Mouse (Mus musculus): Measurements from ENCODE around the gene Hmga2. TPM values are rescaled to one million over a fixed set of nuclear protein-coding genes. Genes with fewer than 3 reads are reported as not detected.
A peak's percentile ranks its signal among the peaks of the same experiment; 100 is the strongest.

The Hmga2 gene
- polyA plus RNA-seq, 1 experiment from 2014 or later, result 1.1 TPM

DNA sequence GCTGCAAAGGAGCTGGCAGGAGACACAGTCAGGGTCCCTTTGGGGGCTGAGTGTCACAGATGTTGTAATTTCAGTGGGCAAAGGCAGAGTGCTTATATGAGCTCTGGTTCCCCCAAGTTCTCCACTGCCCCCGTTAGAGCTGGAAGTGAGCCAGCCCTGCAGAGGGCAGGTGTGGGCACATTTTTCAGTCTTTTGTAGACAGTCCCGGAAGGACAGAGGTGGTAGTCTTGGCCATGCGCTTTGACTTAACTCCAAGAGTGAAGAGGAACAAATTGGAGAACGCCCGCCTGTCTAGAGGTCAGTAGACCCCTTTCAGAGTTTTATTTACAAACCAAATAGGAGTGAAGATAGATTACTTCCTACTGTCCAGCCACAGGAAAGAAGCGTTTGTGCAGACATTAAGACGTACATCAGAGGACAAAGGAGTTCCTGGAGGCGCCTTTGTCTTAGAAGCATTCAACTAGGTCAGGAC is 87.8 kb downstream of the Hmga2 start:
- Histone ChIP-seq H3K27me3 (ENCODE audit: control insufficient read depth, insufficient read depth, low read depth, low read length) (no peaks in the 10 kb centered on the region), H3K9me3 (replicated peaks; ENCODE audit: control insufficient read depth, low read length) (no peaks in the 10 kb centered on the region), H3K27ac (ENCODE audit: low read length) (no peak overlapping the region), H3K4me1 (ENCODE audit: control insufficient read depth, low read depth, low read length) (no peaks in the 10 kb centered on the region; the same call in none of the 2 replicates), H3K9ac (ENCODE audit: low read depth, low read length) (no peak overlapping the region), H3K4me2 (ENCODE audit: low read depth, low read length) (no peak overlapping the region), H3K4me3 (ENCODE audit: low read depth, low read length) (no peak overlapping the region), H3K36me3 (ENCODE audit: control insufficient read depth, insufficient read depth) (no peaks in the 10 kb centered on the region)
- no peak for ATAC-seq (ENCODE audit: low read depth)
- 53% methylated on average over 8 of the region's 8 CpGs for WGBS (ENCODE audit: insufficient replicate concordance)

DNA sequence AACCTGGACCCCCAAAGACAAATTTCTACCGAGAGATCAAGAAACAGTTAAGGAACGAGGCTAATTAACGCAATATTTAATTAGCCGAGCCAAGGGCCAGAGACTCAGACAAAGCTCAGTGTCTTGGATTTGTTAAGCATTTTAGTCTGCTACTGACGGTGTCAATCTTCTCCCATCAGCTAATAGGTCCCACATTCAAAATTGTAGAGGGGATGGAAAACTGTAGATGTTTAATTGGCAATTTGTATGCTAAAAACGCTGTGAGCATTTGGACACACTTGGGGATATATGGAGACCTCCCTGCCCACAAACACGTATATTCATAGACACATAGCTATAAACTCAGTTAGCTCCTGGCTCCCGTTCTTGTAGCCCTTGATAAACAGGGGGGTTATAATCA is 89.2 kb downstream of the Hmga2 start:
- Histone ChIP-seq H3K9ac (ENCODE audit: low read depth, low read length) (no peak overlapping the region), H3K4me1 (ENCODE audit: control insufficient read depth, low read depth, low read length) (no peaks in the 10 kb centered on the region; the same call in none of the 2 replicates), H3K4me3 (ENCODE audit: low read depth, low read length) (no peak overlapping the region), H3K27ac (ENCODE audit: low read length) (no peak overlapping the region), H3K9me3 (replicated peaks; ENCODE audit: control insufficient read depth, low read length) (no peaks in the 10 kb centered on the region), H3K36me3 (ENCODE audit: control insufficient read depth, insufficient read depth) (no peaks in the 10 kb centered on the region), H3K27me3 (ENCODE audit: control insufficient read depth, insufficient read depth, low read depth, low read length) (no peaks in the 10 kb centered on the region), H3K4me2 (ENCODE audit: low read depth, low read length) (no peak overlapping the region)
- ATAC-seq (ENCODE audit: low read depth), result no peak
- 80% methylated on average over 8 of the region's 8 CpGs for WGBS (ENCODE audit: insufficient replicate concordance)

DNA sequence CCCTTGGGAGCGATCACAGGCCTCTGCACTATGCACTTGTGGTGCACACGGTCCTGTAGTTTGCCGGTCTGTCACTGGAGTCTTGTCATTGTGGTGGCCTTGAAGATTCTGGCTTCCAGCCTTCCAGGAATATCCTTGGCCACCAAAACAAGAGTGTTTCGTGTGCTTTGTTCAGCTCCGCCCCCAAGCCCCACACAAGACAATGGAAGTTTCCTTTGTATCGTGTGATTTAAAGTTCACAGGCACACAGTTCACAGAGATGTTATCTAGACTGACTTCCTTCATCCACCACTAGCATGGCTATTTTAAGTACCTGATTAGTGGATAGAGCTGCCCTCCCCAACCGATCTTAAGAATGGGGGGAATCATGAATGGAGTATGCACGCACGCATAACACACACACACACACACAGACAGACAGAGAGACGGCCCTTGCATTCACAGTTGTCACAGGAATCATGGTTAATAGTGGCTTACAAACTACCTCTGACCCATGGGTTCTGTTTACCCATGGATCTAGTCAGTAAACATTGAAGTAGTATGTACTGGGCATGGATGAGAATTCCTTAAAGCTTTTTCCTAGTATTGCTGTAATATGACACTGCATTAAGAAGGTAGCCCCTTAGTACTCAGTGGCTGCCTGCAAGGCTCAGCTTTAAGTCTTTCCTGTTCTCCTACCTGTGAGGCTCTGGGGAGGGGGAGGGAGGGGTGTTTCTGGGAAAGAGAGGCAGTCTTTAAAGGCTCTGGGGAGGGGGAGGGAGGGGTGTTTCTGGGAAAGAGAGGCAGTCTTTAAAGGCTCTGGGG is 91.3 kb downstream of the Hmga2 start:
- Histone ChIP-seq H3K4me3 (ENCODE audit: low read depth, low read length) (no peak overlapping the region), H3K9ac (ENCODE audit: low read depth, low read length) (no peak overlapping the region), H3K36me3 (ENCODE audit: control insufficient read depth, insufficient read depth) (no peaks in the 10 kb centered on the region), H3K4me1 (ENCODE audit: control insufficient read depth, low read depth, low read length) (no peaks in the 10 kb centered on the region; the same call in none of the 2 replicates), H3K9me3 (replicated peaks; ENCODE audit: control insufficient read depth, low read length) (no peaks in the 10 kb centered on the region), H3K27me3 (ENCODE audit: control insufficient read depth, insufficient read depth, low read depth, low read length) (no peaks in the 10 kb centered on the region), H3K4me2 (ENCODE audit: low read depth, low read length) (no peak overlapping the region), H3K27ac (ENCODE audit: low read length) (no peak overlapping the region)
- 39% methylated on average over 10 of the region's 10 CpGs for WGBS (ENCODE audit: insufficient replicate concordance)
- ATAC-seq (ENCODE audit: low read depth), result peak; percentile 24; the same call in 1 of the 2 replicates

DNA sequence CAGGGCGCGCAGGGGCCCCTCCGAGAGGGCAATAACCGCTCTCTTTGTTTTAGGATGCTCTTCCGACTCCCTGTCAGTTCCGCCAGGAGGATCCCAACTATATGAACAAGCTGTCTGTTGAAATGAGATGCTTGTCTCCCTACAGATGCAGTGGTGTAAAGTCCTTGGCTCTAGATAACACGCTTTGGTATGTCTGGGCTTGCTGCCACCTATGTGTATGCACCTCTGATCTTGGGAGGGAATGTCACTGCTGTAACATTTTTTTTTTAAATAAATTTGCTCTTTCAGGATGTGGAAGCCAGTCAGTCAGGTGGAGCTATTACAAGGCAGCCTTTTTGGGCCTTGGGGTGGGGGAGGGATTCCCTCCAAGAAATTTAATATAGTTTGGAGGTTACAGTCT is 92.2 kb downstream of the Hmga2 start:
- no peaks in the 10 kb centered on the region for H3K9me3 ChIP-seq (replicated peaks; ENCODE audit: control insufficient read depth, low read length)
- H3K27ac ChIP-seq (ENCODE audit: low read length), result no peak overlapping the region
- no peak overlapping the region for H3K4me3 ChIP-seq (ENCODE audit: low read depth, low read length)
- 71% methylated on average over 7 of the region's 7 CpGs for WGBS (ENCODE audit: insufficient replicate concordance)
- no peaks in the 10 kb centered on the region for H3K36me3 ChIP-seq (ENCODE audit: control insufficient read depth, insufficient read depth)
- no peak for ATAC-seq (ENCODE audit: low read depth)
- H3K27me3 ChIP-seq (ENCODE audit: control insufficient read depth, insufficient read depth, low read depth, low read length), result no peaks in the 10 kb centered on the region
- H3K4me2 ChIP-seq (ENCODE audit: low read depth, low read length), result no peak overlapping the region
- H3K9ac ChIP-seq (ENCODE audit: low read depth, low read length), result no peak overlapping the region
- no peaks in the 10 kb centered on the region; the same call in none of the 2 replicates for H3K4me1 ChIP-seq (ENCODE audit: control insufficient read depth, low read depth, low read length)

DNA sequence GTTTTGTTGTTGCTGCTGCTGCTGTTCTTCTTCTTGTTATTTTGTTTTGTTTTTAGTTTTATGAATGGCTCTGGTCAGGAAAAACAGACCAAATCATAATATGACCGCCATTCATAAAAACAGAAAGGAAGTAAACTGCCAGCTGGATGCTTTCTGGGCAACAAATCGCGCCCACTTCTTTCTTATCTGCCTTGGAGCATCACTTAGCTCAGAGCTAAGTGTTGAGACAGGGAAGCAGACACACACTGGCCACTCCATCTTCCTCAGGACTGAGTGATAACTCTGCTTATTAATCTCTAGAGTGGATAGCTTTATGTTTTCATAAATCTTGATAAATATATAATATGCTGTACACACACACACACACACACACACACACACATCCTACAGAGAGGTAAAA is 98.5 kb downstream of the Hmga2 start:
- Histone ChIP-seq H3K9ac (ENCODE audit: low read depth, low read length) (no peak overlapping the region), H3K4me3 (ENCODE audit: low read depth, low read length) (no peak overlapping the region), H3K4me2 (ENCODE audit: low read depth, low read length) (no peak overlapping the region), H3K9me3 (replicated peaks; ENCODE audit: control insufficient read depth, low read length) (no peaks in the 10 kb centered on the region), H3K36me3 (ENCODE audit: control insufficient read depth, insufficient read depth) (no peaks in the 10 kb centered on the region), H3K27ac (ENCODE audit: low read length) (no peak overlapping the region), H3K4me1 (ENCODE audit: control insufficient read depth, low read depth, low read length) (no peaks in the 10 kb centered on the region), H3K27me3 (ENCODE audit: control insufficient read depth, insufficient read depth, low read depth, low read length) (no peaks in the 10 kb centered on the region)
- ATAC-seq (ENCODE audit: low read depth), result no peak
- 39% methylated on average over 3 of the region's 3 CpGs for WGBS (ENCODE audit: insufficient replicate concordance)

DNA sequence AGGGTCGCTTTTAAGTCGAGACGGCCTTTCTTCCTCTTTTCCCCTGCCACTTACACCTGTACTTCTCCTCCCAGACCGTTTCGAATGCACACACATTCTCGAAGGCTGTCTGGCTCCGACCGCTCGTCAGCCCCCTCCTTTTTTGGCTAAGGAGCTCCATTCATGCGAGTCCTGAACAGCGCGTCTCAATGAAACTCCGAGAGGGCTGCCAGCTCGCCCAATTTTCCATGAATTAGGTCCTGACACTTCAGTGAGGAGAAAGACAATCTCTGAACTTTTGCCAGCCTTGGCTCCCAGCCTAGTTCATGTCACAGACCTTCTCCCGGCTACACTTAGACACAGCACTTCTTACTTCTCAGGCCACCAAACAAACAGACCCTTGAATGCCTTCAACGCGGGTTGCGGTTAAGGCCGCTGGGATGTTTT is 98.9 kb downstream of the Hmga2 start:
- no peak overlapping the region for H3K27ac ChIP-seq (ENCODE audit: low read length)
- no peaks in the 10 kb centered on the region for H3K9me3 ChIP-seq (replicated peaks; ENCODE audit: control insufficient read depth, low read length)
- no peaks in the 10 kb centered on the region for H3K4me1 ChIP-seq (ENCODE audit: control insufficient read depth, low read depth, low read length)
- ATAC-seq (ENCODE audit: low read depth), result no peak
- WGBS (ENCODE audit: insufficient replicate concordance), result 55% methylated on average over 19 of the region's 19 CpGs
- H3K4me2 ChIP-seq (ENCODE audit: low read depth, low read length), result no peak overlapping the region
- no peak overlapping the region for H3K4me3 ChIP-seq (ENCODE audit: low read depth, low read length)
- H3K36me3 ChIP-seq (ENCODE audit: control insufficient read depth, insufficient read depth), result no peaks in the 10 kb centered on the region
- no peak overlapping the region for H3K9ac ChIP-seq (ENCODE audit: low read depth, low read length)
- no peaks in the 10 kb centered on the region for H3K27me3 ChIP-seq (ENCODE audit: control insufficient read depth, insufficient read depth, low read depth, low read length)

DNA sequence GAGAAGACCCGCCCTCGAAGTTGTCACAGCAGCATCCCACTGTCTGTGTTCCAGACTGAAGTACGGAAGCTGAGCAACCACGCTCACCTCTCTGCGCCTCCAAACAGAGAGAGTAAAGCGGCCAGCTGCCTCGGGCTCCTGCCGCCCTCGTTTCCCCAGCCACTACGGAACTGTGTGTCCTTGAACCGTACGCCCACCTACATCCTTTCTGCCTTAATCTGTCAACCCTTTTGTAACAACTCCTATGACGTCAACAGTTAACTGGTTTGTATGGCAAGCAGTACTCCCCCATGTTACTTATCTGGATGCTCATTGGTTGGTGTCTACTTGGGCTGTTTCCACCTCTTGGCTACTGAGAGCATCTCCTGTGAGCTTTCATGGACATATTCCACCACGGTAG is 100.8 kb downstream of the Hmga2 start:
- Histone ChIP-seq H3K27ac (ENCODE audit: low read length) (no peak overlapping the region), H3K4me1 (ENCODE audit: control insufficient read depth, low read depth, low read length) (no peaks in the 10 kb centered on the region), H3K27me3 (ENCODE audit: control insufficient read depth, insufficient read depth, low read depth, low read length) (no peaks in the 10 kb centered on the region), H3K36me3 (ENCODE audit: control insufficient read depth, insufficient read depth) (no peaks in the 10 kb centered on the region), H3K4me2 (ENCODE audit: low read depth, low read length) (no peak overlapping the region), H3K9ac (ENCODE audit: low read depth, low read length) (no peak overlapping the region), H3K4me3 (ENCODE audit: low read depth, low read length) (no peak overlapping the region), H3K9me3 (replicated peaks; ENCODE audit: control insufficient read depth, low read length) (no peaks in the 10 kb centered on the region)
- WGBS (ENCODE audit: insufficient replicate concordance), result 73% methylated on average over 14 of the region's 14 CpGs
- ATAC-seq (ENCODE audit: low read depth), result no peak

DNA sequence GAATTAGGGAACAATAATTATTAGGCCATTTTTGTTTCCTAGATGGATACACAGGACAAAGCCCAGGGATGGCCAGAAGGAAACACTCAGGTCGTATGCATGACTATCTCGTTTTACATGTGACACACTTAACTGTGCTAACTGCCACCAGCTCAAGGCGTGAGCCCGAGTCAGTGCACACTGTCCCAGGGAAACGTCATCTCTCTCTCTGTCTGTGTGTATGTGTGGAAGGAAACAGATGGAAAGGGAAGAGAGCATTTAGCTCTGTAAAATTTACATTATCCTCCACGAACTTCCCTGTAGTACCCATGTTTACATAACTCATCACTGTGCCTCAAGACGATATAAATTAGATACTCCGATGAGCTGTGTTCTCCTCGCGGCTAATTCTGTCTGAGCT is 105.1 kb downstream of the Hmga2 start:
- no peak overlapping the region for H3K4me2 ChIP-seq (ENCODE audit: low read depth, low read length)
- no peaks in the 10 kb centered on the region for H3K9me3 ChIP-seq (replicated peaks; ENCODE audit: control insufficient read depth, low read length)
- H3K9ac ChIP-seq (ENCODE audit: low read depth, low read length), result no peak overlapping the region
- no peaks in the 10 kb centered on the region for H3K27me3 ChIP-seq (ENCODE audit: control insufficient read depth, insufficient read depth, low read depth, low read length)
- no peak overlapping the region for H3K4me3 ChIP-seq (ENCODE audit: low read depth, low read length)
- no peak for ATAC-seq (ENCODE audit: low read depth)
- H3K27ac ChIP-seq (ENCODE audit: low read length), result no peak overlapping the region
- 66% methylated on average over 10 of the region's 10 CpGs for WGBS (ENCODE audit: insufficient replicate concordance)
- H3K4me1 ChIP-seq (ENCODE audit: control insufficient read depth, low read depth, low read length), result no peaks in the 10 kb centered on the region
- no peaks in the 10 kb centered on the region for H3K36me3 ChIP-seq (ENCODE audit: control insufficient read depth, insufficient read depth)

DNA sequence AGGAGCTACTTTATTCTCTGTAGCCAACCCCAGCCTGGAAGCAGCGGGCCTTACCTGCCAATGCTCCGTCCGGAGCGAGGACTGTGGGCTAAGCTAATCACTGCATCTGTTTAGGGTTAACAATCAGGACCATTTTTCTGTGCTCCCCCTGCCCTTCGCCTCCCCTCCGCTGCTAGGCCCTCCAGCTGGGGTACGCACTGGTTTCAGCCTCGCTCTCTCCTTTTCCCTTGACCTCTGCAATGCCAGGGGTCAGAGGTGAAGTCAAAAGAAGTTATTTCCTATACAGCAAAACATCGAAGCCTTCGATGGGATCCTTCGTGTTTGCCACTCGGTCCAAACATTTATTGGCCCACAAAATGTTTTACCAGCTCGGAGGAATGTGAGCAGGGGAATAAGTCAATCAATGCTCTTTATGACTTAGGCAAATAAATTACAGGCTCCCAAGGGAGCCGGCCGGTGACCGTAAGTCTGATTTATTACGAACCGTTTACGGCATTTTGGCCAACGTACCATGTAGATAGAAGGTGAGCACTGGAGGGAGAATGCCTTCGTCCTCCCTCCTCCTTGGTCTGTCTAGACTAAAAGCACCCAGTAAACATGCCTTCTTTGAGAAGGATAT is 107.0 kb downstream of the Hmga2 start:
- Histone ChIP-seq H3K4me3 (ENCODE audit: low read depth, low read length) (no peak overlapping the region), H3K36me3 (ENCODE audit: control insufficient read depth, insufficient read depth) (no peaks in the 10 kb centered on the region), H3K27me3 (ENCODE audit: control insufficient read depth, insufficient read depth, low read depth, low read length) (no peaks in the 10 kb centered on the region), H3K9ac (ENCODE audit: low read depth, low read length) (no peak overlapping the region), H3K4me1 (ENCODE audit: control insufficient read depth, low read depth, low read length) (no peaks in the 10 kb centered on the region; the same call in 1 of the 2 replicates), H3K4me2 (ENCODE audit: low read depth, low read length) (no peak overlapping the region), H3K9me3 (replicated peaks; ENCODE audit: control insufficient read depth, low read length) (no peaks in the 10 kb centered on the region), H3K27ac (ENCODE audit: low read length) (no peak overlapping the region)
- 81% methylated on average over 21 of the region's 21 CpGs for WGBS (ENCODE audit: insufficient replicate concordance)
- ATAC-seq (ENCODE audit: low read depth), result no peak

Data from liver, embryonic 16.5 days (tissue).